Mouse (Mus musculus): Measurements from ENCODE around the gene Bag5. TPM values are rescaled to one million over a fixed set of nuclear protein-coding genes. Genes with fewer than 3 reads are reported as not detected.
A peak's percentile ranks its signal among the peaks of the same experiment; 100 is the strongest.

The Bag5 gene
- total and polyA plus RNA-seq, 3 experiments: 24.1 to 27.9 (median 25.6) TPM

DNA sequence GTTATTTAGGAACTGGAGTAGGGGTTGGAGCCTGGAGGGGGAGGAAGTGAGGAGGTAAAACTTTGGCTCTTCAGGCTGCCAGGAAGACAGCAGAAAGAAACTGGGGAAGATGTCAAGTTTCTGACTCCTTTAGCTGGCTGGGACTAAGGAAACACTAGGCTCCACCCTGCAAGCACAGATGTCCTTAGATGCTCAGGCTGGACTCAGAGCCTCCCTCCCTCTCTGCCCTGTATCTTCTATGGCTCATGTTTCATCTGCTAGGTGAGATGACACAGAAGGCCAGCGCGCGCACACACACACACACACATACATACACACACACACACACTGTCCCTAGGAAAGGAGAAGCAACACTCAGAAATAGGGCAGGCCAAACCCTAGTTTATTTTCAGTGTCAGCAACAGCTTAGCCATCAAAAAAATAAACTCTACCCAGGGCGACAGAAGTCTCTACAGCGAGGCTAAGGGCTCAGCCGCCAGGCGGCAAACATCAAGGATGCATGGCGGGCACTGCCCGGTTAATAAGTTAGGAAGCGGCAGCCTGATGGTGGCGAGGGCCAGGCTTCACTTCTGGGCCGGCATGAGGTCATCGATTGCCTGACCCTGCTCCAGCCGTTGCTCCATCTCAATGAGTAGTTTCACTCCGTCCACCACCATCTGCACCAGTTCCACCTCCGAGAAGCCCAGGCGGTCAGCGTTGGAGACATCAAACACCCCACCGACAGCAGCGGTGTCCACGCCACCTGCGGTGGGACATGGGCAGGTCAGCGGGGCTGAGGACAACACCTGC, 43.9 kb downstream of the Bag5 start:
- peaks cover 11% of the 10 kb centered on the region for H3K9me3 ChIP-seq (replicated peaks; ENCODE audit: low read length)
- DNase-seq (ENCODE audit: extremely low read depth): peak; percentile 51
- no peaks in the 10 kb centered on the region for H3K27me3 ChIP-seq (replicated peaks)
- H3K79me2 ChIP-seq (replicated peaks; ENCODE audit: control insufficient read depth, extremely low read depth, insufficient read depth, poor library complexity, severe bottlenecking): no peaks in the 10 kb centered on the region
- no peak overlapping the region for H3K4me3 ChIP-seq (replicated peaks in 1 of 3; ENCODE audit: low read depth in 2 of 3, low read length in 2 of 3, poor library complexity in 1 of 3)
- in situ Hi-C loops (cut with MboI; ENCODE audit: low pct_ligation_motif_present, low pct_unique_long_range_greater_than_20kb, low sequenced_read_pairs): no loop called here
- H3K4me1 ChIP-seq (ENCODE audit: control insufficient read depth in 1 of 2, insufficient read depth in 2 of 2): peaks cover 8 to 32% of the 10 kb centered on the region in 2 experiments
- TF ChIP-seq EP300 (IDR thresholded peaks at IDR 0.05; ENCODE audit: low read length) (no peak), TBP (conservative IDR thresholded peaks at IDR 0.05; ENCODE audit: low read depth, low read length) (0 out of 2 replicates have a peak, but pooled peaks have one; percentile 25)
- peaks cover 0 to 11% of the 10 kb centered on the region in 2 experiments for H3K36me3 ChIP-seq (replicated peaks in 1 of 2; ENCODE audit: control insufficient read depth in 1 of 2, insufficient read depth in 1 of 2, low read length in 1 of 2)
- peak overlapping the region; percentile 60 for H3K27ac ChIP-seq (ENCODE audit: insufficient read depth, low read depth)
- dilution Hi-C loops (cut with MboI; ENCODE audit: extremely low pct_ligation_motif_present, extremely low pct_unique_long_range_greater_than_20kb, low sequenced_read_pairs): no loop called here
- H3K4me2 ChIP-seq (ENCODE audit: insufficient read depth, low read depth, poor library complexity, severe bottlenecking): peak overlapping the region; percentile 52
- peak overlapping the region; percentile 8 for H3K9ac ChIP-seq (ENCODE audit: insufficient read depth, low read depth)

DNA sequence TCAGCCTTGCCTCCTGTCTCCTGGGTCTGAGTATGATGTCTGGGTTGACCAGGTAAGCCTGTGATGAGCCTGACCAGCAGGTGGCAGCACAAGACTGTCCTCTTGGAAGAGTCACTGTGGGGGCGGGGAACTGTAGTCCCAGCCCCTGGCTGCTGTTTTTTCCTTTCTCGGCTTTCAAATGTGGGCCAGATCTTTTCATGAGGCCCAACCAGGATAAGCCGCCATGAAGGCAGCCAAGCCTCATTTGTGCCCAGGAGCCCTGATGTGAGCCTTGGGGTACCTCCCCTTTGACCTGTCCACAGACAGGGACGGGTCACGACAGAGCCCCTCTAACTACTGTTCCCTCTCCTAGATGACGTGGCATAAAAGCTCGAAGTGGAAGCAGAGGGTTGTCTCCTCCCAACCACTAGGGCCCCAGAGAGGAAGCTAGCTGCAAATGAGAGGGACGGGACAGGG, 44.6 kb downstream of the Bag5 start:
- in situ Hi-C loops (cut with MboI; ENCODE audit: low pct_ligation_motif_present, low pct_unique_long_range_greater_than_20kb, low sequenced_read_pairs): no loop called here
- dilution Hi-C loops (cut with MboI; ENCODE audit: extremely low pct_ligation_motif_present, extremely low pct_unique_long_range_greater_than_20kb, low sequenced_read_pairs): no loop called here
- peak overlapping the region; percentile 8; the same call in 1 of the 2 replicates for H3K9ac ChIP-seq (ENCODE audit: insufficient read depth, low read depth)
- no peaks in the 10 kb centered on the region for H3K27me3 ChIP-seq (replicated peaks)
- peak overlapping the region; percentile 52 for H3K4me2 ChIP-seq (ENCODE audit: insufficient read depth, low read depth, poor library complexity, severe bottlenecking)
- H3K36me3 ChIP-seq (replicated peaks in 1 of 2; ENCODE audit: control insufficient read depth in 1 of 2, insufficient read depth in 1 of 2, low read length in 1 of 2): peaks cover 4 to 18% of the 10 kb centered on the region in 2 experiments
- peaks cover 8 to 32% of the 10 kb centered on the region in 2 experiments for H3K4me1 ChIP-seq (ENCODE audit: control insufficient read depth in 1 of 2, insufficient read depth in 2 of 2)
- peak overlapping the region; percentile 63 for H3K27ac ChIP-seq (ENCODE audit: insufficient read depth, low read depth)
- H3K79me2 ChIP-seq (replicated peaks; ENCODE audit: control insufficient read depth, extremely low read depth, insufficient read depth, poor library complexity, severe bottlenecking): no peaks in the 10 kb centered on the region
- H3K9me3 ChIP-seq (replicated peaks; ENCODE audit: low read length): peaks cover 11% of the 10 kb centered on the region
- peak overlapping the region in 2 of 3 experiments; percentile 25 to 33 for H3K4me3 ChIP-seq (replicated peaks in 1 of 3; ENCODE audit: low read depth in 2 of 3, low read length in 2 of 3, poor library complexity in 1 of 3)
- peak; percentile 98 for DNase-seq (ENCODE audit: extremely low read depth)
- TF ChIP-seq GABPA (IDR thresholded peaks at IDR 0.05; ENCODE audit: insufficient replicate concordance, low read depth, low read length) (no peak), RCOR1 (conservative IDR thresholded peaks at IDR 0.05; ENCODE audit: low read depth, low read length) (no peak), SIN3A (IDR thresholded peaks at IDR 0.05; ENCODE audit: low read length) (peak; percentile 72; the same call in 1 of the 2 replicates), ZKSCAN1 (IDR thresholded peaks at IDR 0.05; ENCODE audit: borderline replicate concordance, low read depth, low read length) (no peak), EP300 (IDR thresholded peaks at IDR 0.05; ENCODE audit: low read length) (no peak), RAD21 (IDR thresholded peaks at IDR 0.05; ENCODE audit: low read depth, low read length) (peak; percentile 98), KAT2A (IDR thresholded peaks at IDR 0.05; ENCODE audit: insufficient replicate concordance, low read length) (no peak), NRF1 (IDR thresholded peaks at IDR 0.05; ENCODE audit: low read depth, low read length) (no peak), PAX5 (IDR thresholded peaks at IDR 0.05; ENCODE audit: low read length) (no peak), CTCF (conservative IDR thresholded peaks at IDR 0.05 in 1 of 2, IDR thresholded peaks at IDR 0.05 in 1 of 2; ENCODE audit: low read depth in 2 of 2, low read length in 2 of 2) (peak; percentile 75 to 98), TCF12 (IDR thresholded peaks at IDR 0.05; ENCODE audit: low read depth, low read length) (peak; percentile 56; the same call in 1 of the 2 replicates), JUN (IDR thresholded peaks at IDR 0.05; ENCODE audit: insufficient read depth, low read depth, low read length) (no peak), E2F4 (IDR thresholded peaks at IDR 0.05; ENCODE audit: insufficient replicate concordance, low read depth, low read length) (no peak), NELFE (IDR thresholded peaks at IDR 0.05; ENCODE audit: low read depth, low read length) (peak; percentile 60), POLR2AphosphoS2 (IDR thresholded peaks at IDR 0.05; ENCODE audit: low read depth, low read length) (peak; percentile 58; the same call in 1 of the 2 replicates), USF1 (IDR thresholded peaks at IDR 0.05; ENCODE audit: low read depth, low read length) (no peak), USF2 (conservative IDR thresholded peaks at IDR 0.05; ENCODE audit: low read depth, low read length) (no peak), POLR2A (IDR thresholded peaks at IDR 0.05; ENCODE audit: low read depth, low read length) (peak; percentile 68), ETS1 (conservative IDR thresholded peaks at IDR 0.05; ENCODE audit: low read depth, low read length) (no peak), MAFK (IDR thresholded peaks at IDR 0.05; ENCODE audit: insufficient replicate concordance, low read length) (no peak), CHD1 (IDR thresholded peaks at IDR 0.05; ENCODE audit: low read depth, low read length) (no peak), MYC (IDR thresholded peaks at IDR 0.05; ENCODE audit: low read depth, low read length) (no peak), HCFC1 (IDR thresholded peaks at IDR 0.05; ENCODE audit: low read depth, low read length) (peak; percentile 48), MXI1 (IDR thresholded peaks at IDR 0.05; ENCODE audit: low read depth, low read length) (peak; percentile 63; the same call in 1 of the 2 replicates), UBTF (IDR thresholded peaks at IDR 0.05; ENCODE audit: low read depth, low read length) (no peak), MAZ (IDR thresholded peaks at IDR 0.05; ENCODE audit: low read depth, low read length) (peak; percentile 62; the same call in 1 of the 2 replicates), CHD2 (IDR thresholded peaks at IDR 0.05; ENCODE audit: low read length) (peak; percentile 96), ZC3H11A (IDR thresholded peaks at IDR 0.05; ENCODE audit: low read depth, low read length) (peak; percentile 73), MEF2A (IDR thresholded peaks at IDR 0.05; ENCODE audit: borderline replicate concordance, low read depth, low read length) (peak; percentile 77; the same call in 1 of the 2 replicates), IRF4 (IDR thresholded peaks at IDR 0.05; ENCODE audit: low read depth, low read length) (peak; percentile 84)

Measured in CH12.LX (cell line).